Mouse (Mus musculus) hindbrain, embryonic 15.5 days (tissue): ENCODE results near the gene Psmd12. TPM values are rescaled to one million over a fixed set of nuclear protein-coding genes. Genes with fewer than 3 reads are reported as not detected.

Experiments
- ATAC-seq: fragments of 200-750 bp; cut with Nextera tagmentation; 2 replicates; pipeline ENCODE4 v1.8.0; 2017; ENCODE audit warnings: low read depth, moderate number of reproducible peaks, moderate TSS enrichment; ENCODE audit not compliant: low FRiP score
- H3K27ac ChIP-seq: fragments of 300-500 bp; sonication (generic); replicated peaks from 2 replicates; pipeline ENCODE4 v1.5.1; 2015; ENCODE audit warnings: mild to moderate bottlenecking, inconsistent platforms
- H3K27me3 ChIP-seq: fragments of 300-500 bp; sonication (generic); 2 replicates; pipeline ENCODE4 v1.6.1; 2015; ENCODE audit warnings: control low read depth, inconsistent platforms
- H3K36me3 ChIP-seq: fragments of 300-500 bp; sonication (generic); 2 replicates; pipeline ENCODE4 v1.6.1; 2015; ENCODE audit warnings: control low read depth, inconsistent platforms
- H3K4me1 ChIP-seq: fragments of 300-500 bp; sonication (generic); replicated peaks from 2 replicates; pipeline ENCODE4 v1.6.1; 2015; ENCODE audit warnings: control low read depth, inconsistent platforms
- H3K4me2 ChIP-seq: fragments of 300-500 bp; sonication (generic); 2 replicates; pipeline ENCODE4 v1.6.1; 2015; ENCODE audit warnings: moderate library complexity, mild to moderate bottlenecking, inconsistent platforms
- H3K4me3 ChIP-seq: fragments of 300-500 bp; sonication (generic); 2 replicates; pipeline ENCODE4 v1.5.1; 2015; ENCODE audit warnings: mild to moderate bottlenecking, inconsistent platforms
- H3K9ac ChIP-seq: fragments of 300-500 bp; sonication (generic); 2 replicates; pipeline ENCODE4 v1.6.1; 2015; ENCODE audit warnings: inconsistent platforms
- H3K9me3 ChIP-seq: fragments of 300-500 bp; sonication (generic); 2 replicates; pipeline ENCODE4 v1.6.1; 2016; ENCODE audit warnings: control low read depth, inconsistent platforms
- WGBS: fragments of 180-500 bp; shearing (Covaris S2); methylation state at CpG from one replicate; pipeline ENCODE4 v1.1.7; 2015; 5-methylcytosine and 5-hydroxymethylcytosine counted together
- polyA plus RNA-seq: library from polyadenylated mRNA; unstranded; fragments of >200 nt; fragmentation: Nextera tagmentation; extraction: Ambion mirVana; gene quantifications from 2 replicates; pipeline ENCODE4 v1.2.1, GENCODE M21; 2015

Psmd12 gene
- polyA plus RNA-seq, 1 experiment from 2014 or later = 149 TPM

DNA sequence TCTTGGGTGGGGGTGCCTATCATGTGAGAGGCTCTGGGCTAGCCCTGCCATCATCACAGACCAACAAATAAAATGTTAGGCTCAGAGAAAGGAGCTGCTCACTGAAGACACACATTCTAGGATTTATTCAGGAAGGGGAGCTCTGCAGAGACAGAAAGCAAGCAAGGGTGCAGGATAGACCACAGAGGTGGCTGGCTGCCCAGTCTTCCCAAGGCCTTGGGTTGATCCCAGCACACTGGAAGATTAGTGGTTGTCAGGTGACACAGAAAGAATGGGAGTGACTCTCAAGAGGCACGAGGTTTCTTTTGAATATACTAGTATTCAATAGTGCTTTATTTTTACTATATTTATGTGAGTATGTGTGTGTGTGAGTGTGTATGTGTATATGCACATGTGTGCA is 41.9 kb downstream of the Psmd12 start:
- Histone ChIP-seq H3K9ac (no peak overlapping the region), H3K27me3 (no peaks in the 10 kb centered on the region), H3K4me1 (no peaks in the 10 kb centered on the region), H3K27ac (no peak overlapping the region), H3K4me3 (no peak overlapping the region), H3K36me3 (no peaks in the 10 kb centered on the region), H3K4me2 (no peak overlapping the region), H3K9me3 (no peaks in the 10 kb centered on the region)
- ATAC-seq = no peak
- WGBS = 50% methylated on average over 1 of the region's 1 CpGs

DNA sequence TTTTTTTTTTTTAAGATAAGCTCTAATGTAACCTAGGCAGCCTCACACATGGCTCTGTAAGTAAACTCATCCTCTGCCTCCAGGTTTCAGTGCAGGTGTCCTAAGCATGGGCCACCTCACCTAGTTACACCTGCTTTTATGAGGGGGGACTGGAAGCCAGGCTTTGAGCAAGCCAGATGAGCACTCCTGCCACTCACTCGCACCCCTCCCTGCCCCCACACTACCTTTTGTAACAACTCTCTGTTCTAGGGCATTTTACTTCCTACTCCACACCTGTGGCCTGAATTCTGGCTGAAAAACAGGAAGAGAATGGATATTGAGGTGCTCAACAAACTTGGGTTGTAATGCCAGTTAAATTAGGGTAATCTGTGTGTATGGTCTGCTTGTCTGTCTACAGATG is 45.7 kb downstream of the Psmd12 start:
- no peak overlapping the region for H3K4me3 ChIP-seq
- 83% methylated on average over 1 of the region's 1 CpGs for WGBS
- no peaks in the 10 kb centered on the region for H3K4me1 ChIP-seq
- no peak for ATAC-seq
- H3K27ac ChIP-seq = no peak overlapping the region
- H3K9me3 ChIP-seq = no peaks in the 10 kb centered on the region
- no peak overlapping the region for H3K4me2 ChIP-seq
- H3K36me3 ChIP-seq = no peaks in the 10 kb centered on the region
- H3K9ac ChIP-seq = no peak overlapping the region
- no peaks in the 10 kb centered on the region for H3K27me3 ChIP-seq

DNA sequence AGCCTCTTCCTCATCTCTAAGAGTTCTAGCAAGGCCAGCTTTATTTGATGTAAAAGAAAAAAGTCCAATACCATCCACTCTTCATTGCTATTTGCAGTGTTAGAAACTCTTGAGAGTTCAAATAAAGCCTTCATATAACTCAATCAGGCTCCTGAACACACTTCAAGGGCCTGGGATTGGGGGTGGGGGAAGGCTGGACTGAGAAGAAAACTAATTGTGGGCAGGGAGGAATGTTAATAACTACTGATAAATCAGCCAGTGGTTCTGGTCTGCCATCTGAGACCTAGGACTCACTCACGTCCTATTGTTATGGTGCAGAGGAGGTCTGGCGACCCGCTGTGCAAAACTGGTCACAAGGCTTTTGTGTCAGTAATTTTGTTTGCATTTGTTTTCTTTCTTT is 48.3 kb downstream of the Psmd12 start:
- no peaks in the 10 kb centered on the region for H3K9me3 ChIP-seq
- H3K27me3 ChIP-seq = no peaks in the 10 kb centered on the region
- H3K27ac ChIP-seq = no peak overlapping the region
- ATAC-seq = no peak
- H3K36me3 ChIP-seq = no peaks in the 10 kb centered on the region
- H3K4me3 ChIP-seq = no peak overlapping the region
- H3K4me1 ChIP-seq = no peaks in the 10 kb centered on the region
- H3K9ac ChIP-seq = no peak overlapping the region
- WGBS = 24% methylated on average over 3 of the region's 3 CpGs
- H3K4me2 ChIP-seq = no peak overlapping the region

DNA sequence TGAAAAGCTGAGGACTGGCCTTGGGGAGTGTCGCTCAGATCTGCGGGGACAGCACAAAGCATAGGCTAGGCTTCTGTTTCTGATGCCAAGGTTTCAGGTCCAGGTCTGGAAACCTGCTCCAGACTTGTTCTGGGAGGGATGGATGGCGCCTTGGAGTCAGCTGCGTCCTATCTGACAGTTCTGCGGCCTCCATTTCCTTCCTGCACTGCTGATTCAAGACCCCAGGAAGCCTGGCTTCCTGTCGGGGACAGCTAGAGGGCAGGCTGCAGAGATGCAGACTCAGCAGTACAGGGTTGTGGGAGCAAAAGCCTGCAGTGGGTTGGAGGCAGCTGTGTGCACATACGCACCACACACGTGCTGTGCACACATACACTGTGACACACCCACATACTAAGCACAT is 50.0 kb downstream of the Psmd12 start:
- no peaks in the 10 kb centered on the region for H3K4me1 ChIP-seq
- no peaks in the 10 kb centered on the region for H3K36me3 ChIP-seq
- no peak overlapping the region for H3K9ac ChIP-seq
- H3K9me3 ChIP-seq = no peaks in the 10 kb centered on the region
- 43% methylated on average over 8 of the region's 8 CpGs for WGBS
- H3K4me2 ChIP-seq = no peak overlapping the region
- no peak overlapping the region for H3K27ac ChIP-seq
- no peaks in the 10 kb centered on the region for H3K27me3 ChIP-seq
- no peak for ATAC-seq
- no peak overlapping the region for H3K4me3 ChIP-seq

DNA sequence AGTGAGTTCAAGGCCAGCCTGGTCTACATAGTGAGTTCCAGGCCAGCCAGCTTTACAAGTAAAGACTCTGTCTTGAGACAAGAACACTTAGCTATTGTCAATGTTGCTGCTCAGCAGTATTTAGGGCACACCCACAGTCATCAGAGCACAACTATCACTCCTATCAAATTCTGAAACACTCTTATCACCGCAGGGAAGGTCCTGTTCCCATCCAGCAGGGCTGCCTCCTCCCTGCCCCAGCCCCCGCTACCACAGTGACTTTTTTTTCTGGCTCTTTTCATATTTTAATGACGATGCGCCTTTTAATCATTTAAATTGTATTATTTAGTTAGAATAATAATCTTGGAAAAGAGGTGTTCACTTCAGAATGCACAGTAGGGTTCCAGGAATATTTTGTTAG is 52.2 kb downstream of the Psmd12 start:
- Histone ChIP-seq H3K4me2 (no peak overlapping the region), H3K27me3 (no peaks in the 10 kb centered on the region), H3K36me3 (no peaks in the 10 kb centered on the region), H3K4me3 (no peak overlapping the region), H3K27ac (no peak overlapping the region), H3K9ac (no peak overlapping the region), H3K9me3 (no peaks in the 10 kb centered on the region), H3K4me1 (no peaks in the 10 kb centered on the region)
- ATAC-seq = no peak
- WGBS = 64% methylated on average over 4 of the region's 4 CpGs

DNA sequence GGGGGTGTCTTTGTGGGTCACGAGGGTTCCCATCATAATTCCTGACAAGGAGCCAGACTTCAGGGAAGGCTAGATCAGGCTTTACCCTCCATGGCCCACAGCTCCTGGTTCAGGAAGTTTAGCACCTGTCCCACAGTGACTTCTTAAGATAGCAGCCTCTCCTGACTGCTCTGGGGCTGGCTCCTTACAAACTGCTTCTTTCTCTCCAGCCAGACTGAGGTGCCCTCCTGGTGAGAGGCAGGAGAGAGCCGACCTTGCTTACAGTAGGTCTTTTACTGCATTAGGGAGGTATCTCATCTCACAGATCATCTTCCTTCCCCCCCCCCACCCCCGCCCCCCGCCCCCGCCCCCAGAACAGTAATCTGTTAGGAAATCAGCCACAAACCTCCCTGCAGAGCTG is 53.0 kb downstream of the Psmd12 start:
- no peak overlapping the region for H3K4me3 ChIP-seq
- 66% methylated on average over 5 of the region's 5 CpGs for WGBS
- no peaks in the 10 kb centered on the region for H3K27me3 ChIP-seq
- H3K4me2 ChIP-seq = no peak overlapping the region
- no peaks in the 10 kb centered on the region for H3K4me1 ChIP-seq
- ATAC-seq = no peak
- H3K9ac ChIP-seq = no peak overlapping the region
- no peaks in the 10 kb centered on the region for H3K9me3 ChIP-seq
- H3K27ac ChIP-seq = no peak overlapping the region
- no peaks in the 10 kb centered on the region for H3K36me3 ChIP-seq

DNA sequence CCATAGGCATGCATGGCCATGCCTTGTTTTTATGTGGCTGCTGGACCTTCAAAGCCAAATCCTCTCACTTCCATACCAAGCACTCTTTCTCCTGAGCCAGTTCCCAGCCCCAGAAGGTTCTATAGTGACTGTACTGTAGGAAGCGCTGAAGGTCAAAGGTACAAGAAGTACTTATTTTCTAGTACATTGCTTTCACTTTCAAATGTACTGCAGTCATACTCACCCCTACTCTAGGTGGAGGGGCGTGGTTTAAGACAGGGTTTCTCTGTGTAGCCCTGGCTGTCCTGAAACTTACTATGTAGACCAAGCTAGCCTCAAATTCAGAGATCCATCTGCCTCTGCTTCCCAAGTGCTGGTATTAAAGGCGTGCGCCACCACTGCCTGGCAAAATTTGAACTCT is 59.7 kb downstream of the Psmd12 start:
- WGBS = 93% methylated on average over 4 of the region's 4 CpGs
- Histone ChIP-seq H3K27me3 (no peaks in the 10 kb centered on the region), H3K4me3 (no peak overlapping the region), H3K4me2 (no peak overlapping the region), H3K4me1 (no peaks in the 10 kb centered on the region), H3K27ac (no peak overlapping the region), H3K9me3 (no peaks in the 10 kb centered on the region), H3K9ac (no peak overlapping the region), H3K36me3 (no peaks in the 10 kb centered on the region)
- ATAC-seq = no peak

DNA sequence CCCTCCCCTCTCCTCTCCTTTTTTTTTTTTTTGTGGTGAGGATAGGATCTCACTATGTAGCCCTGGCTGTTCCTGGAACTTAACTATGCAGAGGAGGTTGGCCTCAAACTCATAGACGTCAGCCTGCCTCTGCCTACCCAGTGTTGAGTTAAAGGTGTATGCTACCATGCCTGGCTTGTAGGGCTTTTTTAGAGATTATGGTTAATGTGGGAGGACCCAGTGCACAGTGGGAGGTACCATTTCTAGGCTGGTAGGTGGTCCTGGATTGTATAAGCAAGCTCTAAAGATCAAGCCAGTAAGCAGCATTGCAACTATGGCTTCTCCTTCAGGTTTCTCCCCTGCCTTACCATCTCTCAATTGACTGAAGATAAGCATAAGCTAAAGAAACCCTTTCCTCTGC is 61.1 kb downstream of the Psmd12 start:
- no peak overlapping the region for H3K4me3 ChIP-seq
- no peak overlapping the region for H3K9ac ChIP-seq
- H3K27me3 ChIP-seq = no peaks in the 10 kb centered on the region
- WGBS = 67% methylated on average over 1 of the region's 1 CpGs
- no peak overlapping the region for H3K4me2 ChIP-seq
- H3K9me3 ChIP-seq = no peaks in the 10 kb centered on the region
- H3K4me1 ChIP-seq = no peaks in the 10 kb centered on the region
- H3K36me3 ChIP-seq = no peaks in the 10 kb centered on the region
- H3K27ac ChIP-seq = no peak overlapping the region
- no peak for ATAC-seq

DNA sequence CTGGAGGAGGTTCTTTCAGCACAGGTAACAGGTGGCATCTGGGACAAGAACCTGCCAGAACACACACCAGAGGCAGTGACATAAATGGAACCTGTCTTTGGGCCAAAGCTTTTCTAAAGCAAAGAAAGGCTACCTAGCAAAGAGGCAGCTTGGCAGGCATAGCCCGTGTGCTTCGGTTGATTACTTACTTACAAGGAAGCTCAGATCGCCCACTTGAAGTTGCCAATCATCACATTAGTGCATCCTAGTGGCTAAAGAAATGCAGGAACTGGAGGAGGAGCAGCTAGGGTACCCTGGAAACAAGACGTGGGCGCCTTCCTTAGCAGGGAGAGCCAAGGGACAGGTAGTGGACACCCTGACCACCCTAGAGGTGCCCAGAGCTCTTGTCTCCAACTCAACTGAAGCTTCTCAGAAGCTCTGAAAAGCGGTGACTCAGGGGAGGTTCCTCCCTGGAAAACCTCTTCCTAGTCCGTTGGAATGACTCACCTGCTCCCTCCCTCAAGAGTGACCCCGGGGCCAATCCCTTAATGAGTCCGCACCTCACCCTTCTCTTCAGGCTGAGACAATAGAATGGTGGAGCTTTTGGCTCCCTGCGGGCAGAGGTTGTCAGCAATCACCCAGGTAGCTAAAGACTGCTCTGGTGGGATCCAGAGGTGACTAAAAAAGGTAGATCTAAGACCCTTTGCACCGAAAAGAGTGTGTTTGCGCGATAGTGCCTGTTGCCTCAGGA is 66.6 kb downstream of the Psmd12 start:
- Histone ChIP-seq H3K4me2 (peak overlapping the region; percentile 100), H3K36me3 (no peaks in the 10 kb centered on the region; the same call in 1 of the 2 replicates), H3K27me3 (no peaks in the 10 kb centered on the region; the same call in 1 of the 2 replicates), H3K4me3 (peak overlapping the region; percentile 94), H3K9me3 (no peaks in the 10 kb centered on the region), H3K9ac (no peak overlapping the region; the same call in 1 of the 2 replicates), H3K4me1 (peaks cover 27% of the 10 kb centered on the region), H3K27ac (no peak overlapping the region)
- 22% methylated on average over 13 of the region's 13 CpGs for WGBS
- no peak for ATAC-seq

DNA sequence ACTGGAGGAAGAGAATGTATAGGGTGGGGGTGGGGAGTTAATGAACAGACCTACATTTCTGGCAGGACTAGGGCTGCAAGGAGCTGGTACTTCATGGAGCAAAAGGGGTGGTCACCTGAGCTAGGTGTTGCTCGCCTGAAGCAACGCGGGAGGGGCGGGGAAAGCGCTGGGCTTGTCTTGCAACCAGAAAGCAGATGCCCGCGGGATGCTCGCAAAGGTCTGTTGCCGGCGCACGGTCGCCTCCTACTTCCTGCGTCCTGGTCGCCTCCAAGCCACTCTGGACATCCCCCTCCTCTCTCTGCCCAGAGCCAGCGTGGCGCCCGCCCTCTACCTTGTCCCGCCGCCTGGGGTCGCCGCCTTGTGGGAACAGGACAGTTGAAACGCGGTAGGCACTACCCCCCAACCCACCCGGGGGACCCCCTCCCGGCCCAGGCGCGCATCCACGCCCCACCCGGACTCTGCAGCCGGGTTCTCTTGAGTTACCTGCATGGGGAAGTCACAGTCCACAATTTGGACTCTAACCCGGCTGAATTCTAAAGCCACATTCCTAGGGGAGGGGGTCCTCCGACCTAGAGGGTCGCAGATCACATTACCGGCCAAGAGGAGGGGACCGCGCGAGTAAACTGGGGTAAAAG is 67.5 kb downstream of the Psmd12 start:
- peak; percentile 57; the same call in 1 of the 2 replicates for ATAC-seq
- peak overlapping the region; percentile 87 for H3K9ac ChIP-seq
- H3K4me1 ChIP-seq = peaks cover 27% of the 10 kb centered on the region
- peak overlapping the region; percentile 100 for H3K4me2 ChIP-seq
- under 1% methylated on average over 37 of the region's 37 CpGs for WGBS
- peak overlapping the region; percentile 81; the same call in 1 of the 2 replicates for H3K27ac ChIP-seq
- no peaks in the 10 kb centered on the region for H3K9me3 ChIP-seq
- peak overlapping the region; percentile 94 for H3K4me3 ChIP-seq
- no peaks in the 10 kb centered on the region; the same call in 1 of the 2 replicates for H3K27me3 ChIP-seq
- H3K36me3 ChIP-seq = peaks cover 6% of the 10 kb centered on the region; the same call in 1 of the 2 replicates

DNA sequence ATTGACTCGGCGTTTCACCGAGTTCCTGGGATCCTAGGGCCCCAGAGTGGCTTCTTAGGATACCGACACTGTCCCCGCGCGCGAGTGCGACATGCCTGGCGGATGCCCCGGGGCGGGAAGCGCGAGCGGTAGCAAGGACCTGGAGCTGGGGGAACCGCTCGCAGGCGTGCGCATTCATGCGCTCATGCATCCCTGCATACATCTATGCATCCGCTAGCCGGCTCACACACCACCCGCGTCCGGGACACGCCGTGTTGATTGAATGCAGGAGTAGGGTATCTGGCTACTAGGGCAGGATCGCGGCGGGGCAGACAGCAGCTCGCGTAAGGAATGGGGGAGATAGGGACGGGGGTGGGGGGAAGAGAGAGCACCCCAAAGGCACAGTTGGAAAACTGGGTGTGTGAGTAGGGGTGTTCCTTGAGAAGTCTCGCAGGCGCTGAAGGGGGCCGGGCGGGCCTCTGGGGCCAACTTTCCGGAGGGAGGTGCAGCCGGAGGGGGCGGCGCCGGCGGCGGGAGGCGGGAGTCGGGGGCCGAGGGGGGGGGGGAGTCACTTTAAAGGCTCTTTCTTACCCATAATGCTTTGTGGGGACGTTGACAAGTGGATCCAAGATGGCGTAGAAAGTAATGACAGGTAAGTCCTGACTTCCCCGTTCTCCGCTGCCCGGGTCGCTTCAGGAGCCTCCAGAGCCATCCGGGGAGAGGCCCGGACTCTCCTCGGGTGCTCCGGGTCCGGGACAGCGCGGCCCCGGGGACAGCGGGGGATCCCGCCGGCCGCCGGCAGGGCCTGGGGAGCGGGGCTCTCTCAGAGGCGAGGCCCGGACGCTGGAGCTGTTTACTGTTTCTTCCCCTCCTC is 68.3 kb downstream of the Psmd12 start, which contains the start of gene Helz:
Gene Helz (plus strand): TSS at position 580 of the 853 bp plus-strand sequence.
- no peaks in the 10 kb centered on the region for H3K9me3 ChIP-seq
- peak within 1 kb of the TSS; percentile 81 for H3K27ac ChIP-seq
- H3K4me1 ChIP-seq = peaks cover 27% of the 10 kb centered on the region
- peak; percentile 83 for ATAC-seq
- peak within 1 kb of the TSS; percentile 87 for H3K9ac ChIP-seq
- no peaks in the 10 kb centered on the region; the same call in 1 of the 2 replicates for H3K27me3 ChIP-seq
- peaks cover 10% of the 10 kb centered on the region for H3K36me3 ChIP-seq
- H3K4me2 ChIP-seq = peak within 1 kb of the TSS; percentile 100
- WGBS = under 1% methylated on average over 60 of the region's 70 CpGs
- peak within 1 kb of the TSS; percentile 94 for H3K4me3 ChIP-seq
